Mouse (Mus musculus) MEL (cell line): Measurements from ENCODE around the gene Napsa. TPM values are rescaled to one million over a fixed set of nuclear protein-coding genes. Genes with fewer than 3 reads are reported as not detected.

ENCODE experiments used
- DNase-seq: peaks from one replicate; pipeline ENCODE4 v3.0.0; 2011; ENCODE audit warnings: low read depth, low spot score
- H3K27ac ChIP-seq: 2 replicates; pipeline ENCODE4 v1.5.1; 2012; ENCODE audit warnings: low read depth, mild to moderate bottlenecking, control low read depth, low read length, moderate library complexity; ENCODE audit not compliant: control insufficient read depth
- H3K27me3 ChIP-seq, 2 experiments: fragments of 150-350 bp in 1 of 2; sonication (generic) in 1 of 2; 2 replicates each; pipeline ENCODE4 v1.6.1; 2012; ENCODE audit warnings: low read length in 2 of 2, mild to moderate bottlenecking in 2 of 2, improper control_type of control experiment in 1 of 2, moderate library complexity in 1 of 2; ENCODE audit not compliant: insufficient read depth in 2 of 2, control insufficient read depth in 1 of 2
- H3K36me3 ChIP-seq, 2 experiments: 2 replicates each; pipeline ENCODE4 v1.6.1; 2012 to 2014; ENCODE audit warnings: low read length in 2 of 2, improper control_type of control experiment in 1 of 2, inconsistent platforms in 1 of 2, mild to moderate bottlenecking in 1 of 2; ENCODE audit not compliant: insufficient read depth in 2 of 2, control insufficient read depth in 1 of 2
- H3K4me1 ChIP-seq, 2 experiments: fragments of 150-350 bp in 1 of 2; sonication (generic) in 1 of 2; 2 replicates each; pipeline ENCODE4 v1.6.1; 2012; ENCODE audit warnings: low read length in 2 of 2, improper control_type of control experiment in 1 of 2, mild to moderate bottlenecking in 1 of 2; ENCODE audit not compliant: insufficient read depth in 2 of 2, control insufficient read depth in 1 of 2
- H3K4me3 ChIP-seq, 2 experiments: fragments of 150-350 bp in 1 of 2; sonication (generic) in 1 of 2; 2 replicates each; pipeline ENCODE4 v1.5.1; 2012; ENCODE audit warnings: low read depth in 2 of 2, low read length in 2 of 2, mild to moderate bottlenecking in 2 of 2, moderate library complexity in 2 of 2, control low read depth in 1 of 2, improper control_type of control experiment in 1 of 2; ENCODE audit not compliant: control insufficient read depth in 1 of 2, insufficient read depth in 1 of 2
- H3K79me2 ChIP-seq: 2 replicates; pipeline ENCODE4 v1.6.1; 2012; ENCODE audit warnings: mild to moderate bottlenecking, low read length, moderate library complexity; ENCODE audit not compliant: control insufficient read depth, poor library complexity, insufficient read depth
- H3K9ac ChIP-seq: 2 replicates; pipeline ENCODE4 v1.6.1; 2012; ENCODE audit warnings: low read depth, mild to moderate bottlenecking, control low read depth, low read length, moderate library complexity; ENCODE audit not compliant: control insufficient read depth, poor library complexity, severe bottlenecking
- H3K9me3 ChIP-seq: fragments of 150-350 bp; sonication (generic); replicated peaks from 2 replicates; pipeline ENCODE4 v1.6.1; 2012; ENCODE audit warnings: mild to moderate bottlenecking, low read length, improper control_type of control experiment, moderate library complexity; ENCODE audit not compliant: insufficient read depth
- BHLHE40 ChIP-seq: IDR thresholded peaks from 2 replicates; pipeline ENCODE4 v1.6.1; 2012; ENCODE audit warnings: low read depth, mild to moderate bottlenecking, inconsistent platforms, low read length, improper control_type of control experiment, borderline replicate concordance
- CHD1 ChIP-seq: IDR thresholded peaks from 2 replicates; pipeline ENCODE4 v1.6.1; 2012; ENCODE audit warnings: low read depth, mild to moderate bottlenecking, inconsistent platforms, low read length, improper control_type of control experiment
- CTCF ChIP-seq, 3 experiments: IDR thresholded peaks in 2 of 3; conservative IDR thresholded peaks in 1 of 3; 2 replicates each; pipeline ENCODE4 v1.5.1; 2011 to 2012; ENCODE audit warnings: low read length in 3 of 3, low read depth in 2 of 3, mild to moderate bottlenecking in 2 of 3, improper control_type of control experiment in 1 of 3, inconsistent platforms in 1 of 3, mixed read lengths in 1 of 3, moderate library complexity in 1 of 3; ENCODE audit not compliant: control insufficient read depth in 1 of 3, insufficient read depth in 1 of 3, poor library complexity in 1 of 3, severe bottlenecking in 1 of 3
- EP300 ChIP-seq, 2 experiments: IDR thresholded peaks; 2 replicates each; pipeline ENCODE4 v1.6.1; 2011; ENCODE audit warnings: improper control_type of control experiment in 2 of 2, low read length in 2 of 2, low read depth in 1 of 2, mild to moderate bottlenecking in 1 of 2
- ETS1 ChIP-seq: IDR thresholded peaks from 2 replicates; pipeline ENCODE4 v1.6.1; 2012; ENCODE audit warnings: low read depth, mild to moderate bottlenecking, inconsistent platforms, low read length, improper control_type of control experiment, moderate library complexity
- GABPA ChIP-seq: IDR thresholded peaks from 2 replicates; pipeline ENCODE4 v1.6.1; 2012; ENCODE audit warnings: low read depth, mild to moderate bottlenecking, inconsistent platforms, low read length, improper control_type of control experiment, moderate library complexity
- HCFC1 ChIP-seq: IDR thresholded peaks from 2 replicates; pipeline ENCODE4 v1.6.1; 2012; ENCODE audit warnings: low read depth, mild to moderate bottlenecking, inconsistent platforms, low read length, improper control_type of control experiment, moderate library complexity
- JUND ChIP-seq: IDR thresholded peaks from 2 replicates; pipeline ENCODE4 v1.6.1; 2011; ENCODE audit warnings: low read depth, mild to moderate bottlenecking, improper control_type of control experiment, low read length
- KAT2A ChIP-seq: conservative IDR thresholded peaks from 2 replicates; pipeline ENCODE4 v1.6.1; 2012; ENCODE audit warnings: low read depth, low read length, improper control_type of control experiment, inconsistent platforms
- MXI1 ChIP-seq: IDR thresholded peaks from 2 replicates; pipeline ENCODE4 v1.6.1; 2011; ENCODE audit warnings: mild to moderate bottlenecking, low read depth, low read length, improper control_type of control experiment
- MYB ChIP-seq: IDR thresholded peaks from 2 replicates; pipeline ENCODE4 v1.6.1; 2011; ENCODE audit warnings: mild to moderate bottlenecking, low read depth, low read length, improper control_type of control experiment
- POLR2A ChIP-seq, 2 experiments: IDR thresholded peaks; 2 replicates each; pipeline ENCODE4 v1.6.1; 2011 to 2012; ENCODE audit warnings: low read length in 2 of 2, mild to moderate bottlenecking in 2 of 2, control low read depth in 1 of 2, improper control_type of control experiment in 1 of 2, low read depth in 1 of 2, moderate library complexity in 1 of 2; ENCODE audit not compliant: control insufficient read depth in 1 of 2, insufficient read depth in 1 of 2, poor library complexity in 1 of 2
- POLR2AphosphoS2 ChIP-seq: IDR thresholded peaks from 2 replicates; pipeline ENCODE4 v1.6.1; 2011; ENCODE audit warnings: low read length, improper control_type of control experiment
- SIN3A ChIP-seq: IDR thresholded peaks from 2 replicates; pipeline ENCODE4 v1.6.1; 2012; ENCODE audit warnings: low read length, improper control_type of control experiment, inconsistent platforms
- TAL1 ChIP-seq: IDR thresholded peaks from 2 replicates; pipeline ENCODE4 v1.6.1; 2012; ENCODE audit warnings: mild to moderate bottlenecking, inconsistent platforms, low read length, moderate library complexity, mixed read lengths
- UBTF ChIP-seq: IDR thresholded peaks from 2 replicates; pipeline ENCODE4 v1.6.1; 2012; ENCODE audit warnings: low read depth, mild to moderate bottlenecking, inconsistent platforms, low read length, improper control_type of control experiment, moderate library complexity, borderline replicate concordance; ENCODE audit not compliant: insufficient read depth
- USF2 ChIP-seq, 2 experiments: IDR thresholded peaks; 2 replicates each; pipeline ENCODE4 v1.6.1; 2011 to 2012; ENCODE audit warnings: improper control_type of control experiment in 2 of 2, low read length in 2 of 2, borderline replicate concordance in 1 of 2, inconsistent platforms in 1 of 2, low read depth in 1 of 2, mild to moderate bottlenecking in 1 of 2; ENCODE audit not compliant: insufficient read depth in 1 of 2
- ZC3H11A ChIP-seq: IDR thresholded peaks from 2 replicates; pipeline ENCODE4 v1.6.1; 2012; ENCODE audit warnings: low read depth, mild to moderate bottlenecking, inconsistent platforms, low read length, improper control_type of control experiment
- ZMIZ1 ChIP-seq: IDR thresholded peaks from 2 replicates; pipeline ENCODE4 v1.6.1; 2012; ENCODE audit warnings: low read depth, mild to moderate bottlenecking, inconsistent platforms, low read length, improper control_type of control experiment, moderate library complexity
- polyA plus RNA-seq, 2 experiments: library from polyadenylated mRNA; stranded (reverse) in 1 of 2; unstranded in 1 of 2; fragments of >175 nt in 1 of 2; fragments of >200 nt in 1 of 2; gene quantifications; 2 replicates each; pipeline versions ENCODE4 v1.2.1 to v1.2.4; 2012; ENCODE audit warnings: low replicate concordance in 2 of 2, low read depth in 1 of 2; ENCODE audit not compliant: insufficient read length in 2 of 2, insufficient read depth in 1 of 2, missing spikeins in 1 of 2
- total RNA-seq: library from RNA; depleted of rRNA; stranded (reverse); fragments of 300-350 nt; gene quantifications from 2 replicates; pipeline ENCODE4 v1.2.3, GENCODE M21; 2012

The Napsa gene
- total and polyA plus RNA-seq, 3 experiments, result 0.33 TPM; not detected in 2

DNA sequence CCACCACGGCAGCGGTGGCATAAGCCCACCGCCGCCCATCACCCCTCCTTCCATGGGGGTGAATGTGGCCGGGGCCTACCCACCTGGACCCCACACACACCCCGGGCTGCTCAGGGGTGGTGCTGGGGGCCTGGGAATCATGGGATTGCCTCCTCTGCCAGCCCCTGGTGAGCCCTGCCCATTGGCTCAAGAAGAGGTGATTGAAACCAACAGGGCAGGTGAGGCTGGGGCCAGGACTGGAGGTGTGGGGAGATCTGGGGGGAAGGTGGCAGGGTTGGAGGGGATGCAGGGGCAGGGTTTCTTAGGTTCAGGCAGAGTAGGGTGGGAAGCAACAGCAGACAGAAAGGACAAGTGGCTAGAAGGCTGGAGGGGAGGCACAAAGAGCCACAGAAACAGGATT lies 23.9 kb downstream of the Napsa start:
- H3K4me1 ChIP-seq, result no peaks in the 10 kb centered on the region
- H3K27me3 ChIP-seq, result no peaks in the 10 kb centered on the region
- H3K9ac ChIP-seq, result no peak overlapping the region
- H3K9me3 ChIP-seq, result no peaks in the 10 kb centered on the region
- no peaks in the 10 kb centered on the region for H3K36me3 ChIP-seq
- TF ChIP-seq SIN3A (no peak), CHD1 (no peak), GABPA (no peak), ZC3H11A (no peak), EP300 (IDR thresholded peaks at IDR 0.05; ENCODE audit: low read depth in 1 of 2, low read length in 2 of 2) (no peak), ETS1 (no peak), CTCF (IDR thresholded peaks at IDR 0.05 in 2 of 3, conservative IDR thresholded peaks at IDR 0.05 in 1 of 3; ENCODE audit: control insufficient read depth in 1 of 3, insufficient read depth in 1 of 3, low read depth in 2 of 3, low read length in 3 of 3, poor library complexity in 1 of 3, severe bottlenecking in 1 of 3) (no peak), USF2 (IDR thresholded peaks at IDR 0.05; ENCODE audit: borderline replicate concordance in 1 of 2, insufficient read depth in 1 of 2, low read depth in 1 of 2, low read length in 2 of 2) (no peak), MXI1 (no peak), MYB (no peak), JUND (no peak), POLR2A (IDR thresholded peaks at IDR 0.05; ENCODE audit: control insufficient read depth in 1 of 2, insufficient read depth in 1 of 2, low read depth in 1 of 2, low read length in 2 of 2, poor library complexity in 1 of 2) (no peak), UBTF (no peak), BHLHE40 (no peak), ZMIZ1 (no peak), TAL1 (no peak), POLR2AphosphoS2 (no peak), KAT2A (no peak)
- H3K79me2 ChIP-seq, result no peaks in the 10 kb centered on the region
- H3K4me3 ChIP-seq, result no peak overlapping the region
- DNase-seq, result no peak
- no peak overlapping the region for H3K27ac ChIP-seq

DNA sequence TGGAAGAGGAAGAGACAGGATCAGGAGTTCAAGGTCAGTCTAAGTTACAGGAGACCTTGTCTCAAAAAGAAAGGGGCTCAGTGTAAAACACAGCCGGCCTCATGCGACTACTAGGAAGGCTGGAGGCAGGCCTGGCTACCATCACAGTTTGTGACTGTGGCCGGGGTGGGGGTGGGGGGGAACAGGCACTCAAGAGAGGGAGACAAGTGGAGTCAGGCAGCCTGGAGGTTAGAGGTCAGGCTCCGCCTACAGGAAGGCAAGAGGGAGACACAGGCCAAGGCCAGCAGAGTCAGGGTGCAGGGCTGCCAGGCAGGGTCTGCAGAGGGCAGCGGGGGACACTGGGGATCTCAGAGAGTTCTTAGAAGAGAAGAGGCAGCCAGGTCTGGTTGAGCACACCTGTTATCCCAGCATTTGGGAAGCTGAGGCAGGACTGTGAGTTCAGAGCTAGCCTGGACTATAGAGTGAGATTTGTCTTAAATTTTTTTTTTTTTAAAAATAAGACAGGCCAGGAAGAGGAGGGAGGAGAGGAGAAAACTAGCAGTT lies 24.9 kb downstream of the Napsa start:
- Histone ChIP-seq H3K4me1 (no peaks in the 10 kb centered on the region), H3K9me3 (no peaks in the 10 kb centered on the region), H3K9ac (no peak overlapping the region)
- no peak for TF ChIP-seq HCFC1
- TF ChIP-seq, all 39 proteins: peak for 0
- Histone ChIP-seq H3K4me3 (no peak overlapping the region), H3K27me3 (no peaks in the 10 kb centered on the region), H3K36me3 (no peaks in the 10 kb centered on the region), H3K79me2 (no peaks in the 10 kb centered on the region), H3K27ac (no peak overlapping the region)
- DNase-seq, result no peak
